Mouse (Mus musculus) heart, embryonic 14.5 days (tissue): ENCODE measurements around the gene Ntsr1. TPM values are rescaled to one million over a fixed set of nuclear protein-coding genes. Genes with fewer than 3 reads are reported as not detected.
A peak's percentile ranks its signal among the peaks of the same experiment; 100 is the strongest.

Experiments used
- ATAC-seq: fragments of 200-750 bp; cut with Nextera tagmentation; 2 replicates; pipeline ENCODE4 v1.8.0; 2017; ENCODE audit warnings: low read depth, moderate TSS enrichment; ENCODE audit not compliant: insufficient number of reproducible peaks, insufficient read depth, low FRiP score
- H3K27ac ChIP-seq, 2 experiments: fragments of 200-500 bp in 1 of 2; fragments of 300-500 bp in 1 of 2; sonication (generic) in 1 of 2; replicated peaks in 1 of 2; 2 replicates each; pipeline ENCODE4 v1.5.1; 2012 to 2014; ENCODE audit warnings: low read depth in 2 of 2, low read length in 2 of 2, control low read depth in 1 of 2, mild to moderate bottlenecking in 1 of 2, mixed read lengths in 1 of 2; ENCODE audit not compliant: control insufficient read depth in 1 of 2, insufficient read depth in 1 of 2
- H3K27me3 ChIP-seq: fragments of 300-500 bp; sonication (generic); 2 replicates; pipeline ENCODE4 v1.6.1; 2014; ENCODE audit warnings: mild to moderate bottlenecking, low read length, control low read depth; ENCODE audit not compliant: control insufficient read depth, insufficient read depth
- H3K36me3 ChIP-seq: fragments of 300-500 bp; sonication (generic); 2 replicates; pipeline ENCODE4 v1.6.1; 2014; ENCODE audit warnings: mild to moderate bottlenecking, control low read depth, low read length, mixed read lengths; ENCODE audit not compliant: control insufficient read depth, insufficient read depth
- H3K4me1 ChIP-seq, 2 experiments: fragments of 200-500 bp in 1 of 2; fragments of 300-500 bp in 1 of 2; sonication (generic) in 1 of 2; 2 replicates each; pipeline ENCODE4 v1.6.1; 2012 to 2014; ENCODE audit warnings: low read length in 2 of 2, control low read depth in 1 of 2, mixed read lengths in 1 of 2; ENCODE audit not compliant: control insufficient read depth in 2 of 2, insufficient read depth in 2 of 2
- H3K4me2 ChIP-seq: fragments of 300-500 bp; sonication (generic); 2 replicates; pipeline ENCODE4 v1.6.1; 2014; ENCODE audit warnings: mild to moderate bottlenecking, low read length
- H3K4me3 ChIP-seq, 2 experiments: fragments of 200-500 bp in 1 of 2; fragments of 300-500 bp in 1 of 2; sonication (generic) in 1 of 2; 2 replicates each; pipeline ENCODE4 v1.5.1; 2012 to 2014; ENCODE audit warnings: low read length in 2 of 2, mild to moderate bottlenecking in 2 of 2, control low read depth in 1 of 2, low read depth in 1 of 2, moderate library complexity in 1 of 2; ENCODE audit not compliant: control insufficient read depth in 1 of 2, insufficient read depth in 1 of 2
- H3K9ac ChIP-seq: fragments of 300-500 bp; sonication (generic); 2 replicates; pipeline ENCODE4 v1.6.1; 2014; ENCODE audit warnings: mild to moderate bottlenecking, low read length
- H3K9me3 ChIP-seq: fragments of 300-500 bp; sonication (generic); 2 replicates; pipeline ENCODE4 v1.6.1; 2016; ENCODE audit warnings: low read length, control low read depth; ENCODE audit not compliant: control insufficient read depth
- WGBS: fragments of 180-500 bp; shearing (Covaris S2); extraction: QIAGEN DNeasy Blood & Tissue Kit; methylation state at CpG from one replicate; pipeline ENCODE4 v1.1.7; 2014; 5-methylcytosine and 5-hydroxymethylcytosine counted together
- polyA plus RNA-seq: library from polyadenylated mRNA; unstranded; fragments of >200 nt; fragmentation: Nextera tagmentation; extraction: Ambion mirVana; gene quantifications from 2 replicates; pipeline ENCODE4 v1.2.1, GENCODE M21; 2014

Ntsr1 gene
- polyA plus RNA-seq, 1 experiment from 2014 or later, result 2.6 TPM

DNA sequence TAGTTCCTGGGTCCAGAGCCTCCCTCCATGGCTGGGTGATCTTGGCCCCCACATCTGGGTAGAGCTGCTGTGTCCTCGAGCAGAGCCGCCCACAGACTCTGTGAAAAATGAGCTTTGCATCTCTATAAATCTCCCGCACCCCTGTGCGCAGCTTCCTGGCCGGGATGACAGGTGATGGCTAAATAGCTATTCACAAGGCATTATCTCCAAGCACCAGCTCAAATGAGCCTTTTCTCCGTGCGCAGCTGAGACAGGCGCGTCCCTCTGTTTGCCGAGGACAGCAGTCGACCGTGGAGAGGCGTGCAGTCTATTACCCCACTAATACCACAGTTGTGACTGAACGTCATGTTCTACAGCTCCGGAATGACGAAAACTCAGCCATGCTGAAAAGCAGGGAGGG lies 17.5 kb upstream of the Ntsr1 start:
- Histone ChIP-seq H3K27ac (no peak overlapping the region), H3K27me3 (peaks cover 25% of the 10 kb centered on the region), H3K36me3 (no peaks in the 10 kb centered on the region), H3K9me3 (no peaks in the 10 kb centered on the region), H3K9ac (no peak overlapping the region), H3K4me1 (no peaks in the 10 kb centered on the region), H3K4me2 (no peak overlapping the region), H3K4me3 (no peak overlapping the region)
- 44% methylated on average over 16 of the region's 16 CpGs for WGBS
- ATAC-seq, result no peak

DNA sequence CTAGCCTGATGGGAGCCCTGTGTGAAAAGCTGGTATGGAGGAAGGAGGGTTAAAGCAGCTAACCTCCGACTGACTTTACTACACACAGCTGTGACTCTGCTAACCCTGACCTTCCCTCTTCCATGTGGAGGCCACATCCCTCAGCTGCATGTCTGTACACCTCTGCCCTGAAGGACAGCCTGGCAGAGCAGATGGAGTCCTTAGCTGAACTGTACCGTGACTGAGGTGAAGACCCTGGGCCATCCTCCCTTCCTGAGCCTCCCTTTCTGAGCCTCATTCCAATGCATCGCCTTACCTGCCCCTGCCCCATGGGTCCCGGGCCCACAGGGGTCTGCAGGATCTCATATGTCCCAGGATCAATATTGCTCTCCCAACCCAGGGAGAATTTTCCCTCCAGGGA lies 14.9 kb upstream of the Ntsr1 start:
- H3K4me3 ChIP-seq, result no peak overlapping the region
- ATAC-seq, result no peak
- WGBS, result 67% methylated on average over 4 of the region's 4 CpGs
- H3K27me3 ChIP-seq, result peaks cover 32% of the 10 kb centered on the region
- H3K4me1 ChIP-seq, result no peaks in the 10 kb centered on the region; a peak in 1 of 4 replicates
- no peak overlapping the region for H3K27ac ChIP-seq
- no peak overlapping the region for H3K4me2 ChIP-seq
- H3K9me3 ChIP-seq, result no peaks in the 10 kb centered on the region
- H3K9ac ChIP-seq, result no peak overlapping the region
- H3K36me3 ChIP-seq, result no peaks in the 10 kb centered on the region

DNA sequence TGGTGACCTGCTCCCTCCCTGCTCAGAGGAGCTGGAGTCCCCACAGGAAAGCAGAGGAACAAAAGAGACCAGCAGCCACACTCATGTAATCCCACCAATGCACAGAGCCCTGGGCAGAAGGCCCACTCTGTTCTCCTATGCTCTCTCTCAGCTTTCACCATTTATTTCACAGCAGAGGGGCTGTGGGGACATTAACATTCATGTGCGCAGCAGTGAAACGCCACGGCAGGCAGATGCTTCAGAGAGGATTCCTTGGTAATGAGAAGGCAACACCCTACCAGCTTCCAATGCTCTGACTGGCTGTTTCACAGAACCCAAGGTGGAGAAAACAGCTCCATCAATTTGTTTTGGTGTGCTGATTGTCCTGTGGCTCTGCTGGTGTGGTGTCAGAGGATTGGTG lies 14.5 kb upstream of the Ntsr1 start:
- Histone ChIP-seq H3K4me2 (no peak overlapping the region), H3K9me3 (no peaks in the 10 kb centered on the region), H3K4me3 (no peak overlapping the region), H3K27me3 (peaks cover 37% of the 10 kb centered on the region), H3K4me1 (no peaks in the 10 kb centered on the region; a peak in 1 of 4 replicates), H3K27ac (no peak overlapping the region), H3K36me3 (no peaks in the 10 kb centered on the region), H3K9ac (no peak overlapping the region)
- ATAC-seq, result no peak
- 74% methylated on average over 3 of the region's 3 CpGs for WGBS

DNA sequence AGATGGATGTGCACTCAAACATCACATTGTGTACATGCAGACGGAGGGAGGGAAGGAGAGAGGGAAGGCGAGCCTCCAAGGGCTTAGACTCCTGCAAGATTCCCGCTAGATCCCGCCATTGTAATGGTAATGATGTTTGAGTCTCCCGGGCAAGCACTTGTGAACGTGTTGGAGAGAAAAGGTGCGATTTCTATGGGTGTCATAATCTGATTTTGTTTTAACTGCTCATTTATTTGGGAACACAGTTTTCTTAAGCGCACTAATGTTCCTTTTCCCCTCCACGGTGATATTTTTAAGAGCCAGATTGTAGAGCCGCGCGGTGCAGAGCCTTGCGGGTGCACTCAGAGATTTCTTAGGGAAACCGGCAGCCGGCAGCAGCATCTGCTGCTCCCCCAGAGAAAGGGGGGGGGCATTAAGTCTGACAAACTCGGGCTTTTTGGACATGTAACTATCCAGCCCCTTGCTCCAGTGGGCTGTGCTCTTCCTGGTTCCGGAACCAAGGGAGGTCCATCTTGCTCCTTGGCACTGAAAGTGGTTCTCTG lies 11.5 kb upstream of the Ntsr1 start:
- H3K4me1 ChIP-seq, result peaks cover 0 to 2% of the 10 kb centered on the region in 2 experiments; a peak in 1 of 4 replicates
- no peak overlapping the region for H3K9ac ChIP-seq
- no peak overlapping the region for H3K4me2 ChIP-seq
- no peaks in the 10 kb centered on the region for H3K36me3 ChIP-seq
- ATAC-seq, result no peak
- no peak overlapping the region for H3K4me3 ChIP-seq
- H3K27me3 ChIP-seq, result peaks cover 25% of the 10 kb centered on the region
- H3K27ac ChIP-seq, result no peak overlapping the region
- 18% methylated on average over 17 of the region's 17 CpGs for WGBS
- no peaks in the 10 kb centered on the region for H3K9me3 ChIP-seq

DNA sequence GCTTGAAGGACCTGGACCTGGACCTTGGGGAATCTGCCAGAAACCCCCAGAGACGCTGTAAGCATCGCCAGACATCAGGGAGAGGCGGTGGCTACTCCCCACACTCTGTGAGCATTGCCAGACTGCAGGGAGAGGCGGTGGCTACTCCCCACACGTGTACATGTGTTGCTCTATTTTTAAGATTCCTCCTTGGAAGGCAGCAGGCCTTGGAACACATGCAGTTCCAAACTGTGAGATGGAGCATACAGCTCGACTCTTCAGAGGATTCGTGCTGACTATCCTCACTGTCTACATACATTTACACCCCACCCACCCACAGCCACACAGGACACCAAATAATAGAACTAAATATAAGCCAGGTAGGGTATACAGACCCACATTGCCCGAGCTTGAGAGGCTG lies 3.9 kb upstream of the Ntsr1 start:
- Histone ChIP-seq H3K9ac (no peak overlapping the region), H3K36me3 (no peaks in the 10 kb centered on the region), H3K4me1 (peaks cover 5 to 18% of the 10 kb centered on the region in 2 experiments; a peak in 3 of 4 replicates), H3K9me3 (no peaks in the 10 kb centered on the region), H3K27ac (no peak overlapping the region), H3K27me3 (peaks cover 32% of the 10 kb centered on the region), H3K4me2 (no peak overlapping the region), H3K4me3 (no peak overlapping the region)
- 63% methylated on average over 8 of the region's 8 CpGs for whole genome bisulfite sequencing
- no peak for ATAC-seq

DNA sequence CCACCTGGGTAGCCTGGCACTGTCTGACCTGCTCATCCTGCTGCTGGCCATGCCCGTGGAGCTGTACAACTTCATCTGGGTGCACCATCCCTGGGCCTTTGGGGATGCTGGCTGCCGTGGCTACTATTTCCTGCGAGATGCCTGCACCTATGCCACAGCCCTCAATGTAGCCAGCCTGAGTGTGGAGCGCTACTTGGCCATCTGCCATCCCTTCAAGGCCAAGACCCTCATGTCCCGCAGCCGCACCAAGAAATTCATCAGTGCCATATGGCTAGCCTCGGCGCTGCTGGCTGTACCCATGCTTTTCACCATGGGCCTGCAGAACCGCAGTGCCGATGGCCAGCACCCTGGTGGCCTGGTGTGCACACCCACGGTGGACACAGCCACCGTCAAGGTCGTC lies 950 bp downstream of the Ntsr1 start:
- peaks cover 44% of the 10 kb centered on the region for H3K27me3 ChIP-seq
- no peaks in the 10 kb centered on the region for H3K36me3 ChIP-seq
- 35% methylated on average over 13 of the region's 13 CpGs for WGBS
- no peak overlapping the region for H3K9ac ChIP-seq
- ATAC-seq, result no peak
- H3K4me3 ChIP-seq, result no peak overlapping the region
- peak overlapping the region; percentile 68 for H3K4me2 ChIP-seq
- no peak overlapping the region; a peak in 1 of 4 replicates for H3K27ac ChIP-seq
- H3K9me3 ChIP-seq, result no peaks in the 10 kb centered on the region
- peaks cover 9 to 29% of the 10 kb centered on the region in 2 experiments for H3K4me1 ChIP-seq

DNA sequence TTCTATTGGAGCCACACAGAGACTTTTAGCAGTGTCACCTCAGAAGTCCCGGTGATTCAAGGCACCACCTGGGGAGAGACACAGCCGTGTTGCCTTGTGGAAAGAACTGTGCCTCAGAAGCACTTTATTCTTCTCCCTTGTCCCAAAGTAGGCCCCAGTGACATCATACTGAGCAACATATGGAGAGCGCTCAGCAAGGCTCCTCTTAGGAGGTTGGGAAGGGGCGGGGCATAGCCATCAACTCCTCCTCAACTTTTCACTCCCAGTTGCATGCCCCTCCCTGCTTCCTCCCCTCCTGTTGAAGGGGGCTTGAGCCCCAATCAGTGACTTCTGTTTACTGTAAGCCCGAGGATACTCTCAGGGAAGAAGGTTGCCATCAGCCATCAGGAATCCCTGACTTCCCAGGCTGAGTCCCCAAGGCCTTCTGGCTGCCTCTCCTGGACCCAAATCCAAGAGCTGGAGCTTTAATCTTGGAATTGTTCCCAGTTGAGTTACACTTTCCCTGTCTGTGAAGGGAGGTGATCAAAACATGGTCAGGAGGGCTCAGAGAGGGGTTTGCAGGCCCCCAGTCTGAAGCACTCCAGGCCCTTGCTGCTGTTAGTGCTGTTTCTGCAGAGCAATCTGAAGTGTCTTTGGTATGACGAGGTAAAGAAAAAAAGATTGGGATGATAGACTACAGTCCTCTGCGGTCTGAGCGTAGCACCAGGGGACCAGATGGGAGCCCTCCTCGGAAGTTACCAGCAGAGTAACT lies 1.6 kb downstream of the Ntsr1 start:
- Histone ChIP-seq H3K9ac (no peak overlapping the region), H3K4me2 (peak overlapping the region; percentile 16; the same call in 1 of the 2 replicates), H3K9me3 (no peaks in the 10 kb centered on the region), H3K36me3 (no peaks in the 10 kb centered on the region), H3K27ac (no peak overlapping the region; a peak in 1 of 4 replicates), H3K27me3 (peaks cover 44% of the 10 kb centered on the region), H3K4me1 (peaks cover 9 to 29% of the 10 kb centered on the region in 2 experiments), H3K4me3 (no peak overlapping the region)
- WGBS, result 30% methylated on average over 9 of the region's 9 CpGs
- ATAC-seq, result no peak; the same call in 1 of the 2 replicates
